In genomic region chr14:31260374-31260773, GRCm38 (mm10) we compare ENCODE assay signal across 17 mouse cellular contexts. TPM values are rescaled to one million over a fixed set of nuclear protein-coding genes. Genes with fewer than 3 reads are reported as not detected.
DNase-seq lines count a peak whose midpoint lies in the region; ATAC-seq and TF ChIP-seq lines count a peak whose summit lies in the region.
"Had no signal": no experiment of that assay in that cellular context is flagged by ENCODE, and none has a peak within 500 bp of the region (broad histone marks: within the 10 kb centered on the region; RNA-seq: fewer than 3 reads in every experiment).

No protein-coding gene starts in this region.

- peak overlapping the region; percentile 62 for H3K4me2 ChIP-seq in liver, embryonic 16.5 days (ENCODE audit: low read depth, low read length)
- no peak overlapping the region for H3K4me2 ChIP-seq in forebrain, postnatal 0 days (ENCODE audit: low read depth)
- H3K4me2 ChIP-seq in midbrain, embryonic 13.5 days (replicated peaks): no peak overlapping the region
- H3K4me2 ChIP-seq: forebrain, embryonic 15.5 days; heart, embryonic 15.5 days; limb, embryonic 12.5 days had no signal

- H3K79me2 ChIP-seq in MEL (ENCODE audit: control insufficient read depth, insufficient read depth, low read length, poor library complexity): no peaks in the 10 kb centered on the region

- 67% methylated on average over 4 of the region's 4 CpGs for WGBS in bone marrow, adult 2 months
- 17% methylated on average over 4 of the region's 4 CpGs for WGBS in liver, embryonic 16.5 days (ENCODE audit: insufficient replicate concordance)
- WGBS in forebrain, postnatal 0 days: 97% methylated on average over 4 of the region's 4 CpGs
- WGBS in midbrain, embryonic 13.5 days: 97% methylated on average over 4 of the region's 4 CpGs

- peaks cover 0 to 20% of the 10 kb centered on the region in 2 experiments for H3K36me3 ChIP-seq in MEL (ENCODE audit: control insufficient read depth in 1 of 2, insufficient read depth in 2 of 2, low read length in 2 of 2)
- peaks cover 43% of the 10 kb centered on the region for H3K36me3 ChIP-seq in liver, embryonic 16.5 days (ENCODE audit: control insufficient read depth, insufficient read depth)
- peaks cover 69% of the 10 kb centered on the region for H3K36me3 ChIP-seq in forebrain, postnatal 0 days (ENCODE audit: insufficient read depth)
- H3K36me3 ChIP-seq in midbrain, embryonic 13.5 days: peaks cover 81% of the 10 kb centered on the region

- peak; percentile 80 to 86 for TF ChIP-seq EP300 in MEL (IDR thresholded peaks at IDR 0.05; ENCODE audit: low read depth in 1 of 2, low read length in 2 of 2)

- no peak for TF ChIP-seq CTCF in MEL (IDR thresholded peaks at IDR 0.05 in 2 of 3, conservative IDR thresholded peaks at IDR 0.05 in 1 of 3; ENCODE audit: control insufficient read depth in 1 of 3, insufficient read depth in 1 of 3, low read depth in 2 of 3, low read length in 3 of 3, poor library complexity in 1 of 3, severe bottlenecking in 1 of 3)
- TF ChIP-seq CTCF in bone marrow, adult 2 months (IDR thresholded peaks at IDR 0.05; ENCODE audit: control insufficient read depth, insufficient read depth, low read length): no peak
- no peak for TF ChIP-seq CTCF in forebrain, postnatal 0 days (IDR thresholded peaks at IDR 0.05; ENCODE audit: low read depth)

- no peaks in the 10 kb centered on the region for H3K9me3 ChIP-seq in MEL (replicated peaks; ENCODE audit: insufficient read depth, low read length)
- no peaks in the 10 kb centered on the region for H3K9me3 ChIP-seq in liver, embryonic 16.5 days (replicated peaks; ENCODE audit: control insufficient read depth, low read length)
- H3K9me3 ChIP-seq in forebrain, postnatal 0 days (ENCODE audit: low read length): no peaks in the 10 kb centered on the region
- H3K9me3 ChIP-seq in midbrain, embryonic 13.5 days: no peaks in the 10 kb centered on the region
- H3K9me3 ChIP-seq: forebrain, embryonic 15.5 days; heart, embryonic 15.5 days; hindbrain, embryonic 10.5 days; limb, embryonic 12.5 days; megakaryocyte, embryonic 14.5 days had no signal

- peak; percentile 94 for DNase-seq in MEL (ENCODE audit: low read depth, low spot score)
- no peak for DNase-seq in forebrain, postnatal 0 days
- no peak for DNase-seq in frontal cortex, postnatal 10 days (ENCODE audit: low spot score in 2 of 2)
- DNase-seq: adrenal gland, adult 8-10 months; cerebellum, postnatal 14 days; thymus, postnatal 14 days had no signal

- ATAC-seq in erythroid progenitor cell, adult 5-6 weeks (replicated peaks; ENCODE audit: low FRiP score, poor library complexity, severe bottlenecking): peak; percentile 68
- ATAC-seq in liver, embryonic 16.5 days (ENCODE audit: low read depth): peak; percentile 93
- no peak for ATAC-seq in forebrain, postnatal 0 days
- no peak for ATAC-seq in midbrain, embryonic 13.5 days
- ATAC-seq: forebrain, embryonic 15.5 days; lung, postnatal 0 days had no signal

- no peaks in the 10 kb centered on the region for H3K27me3 ChIP-seq in MEL (ENCODE audit: control insufficient read depth in 1 of 2, insufficient read depth in 2 of 2, low read length in 2 of 2)
- H3K27me3 ChIP-seq in liver, embryonic 16.5 days (ENCODE audit: control insufficient read depth, insufficient read depth, low read depth, low read length): no peaks in the 10 kb centered on the region
- H3K27me3 ChIP-seq in forebrain, postnatal 0 days (ENCODE audit: insufficient read depth, low read length): no peaks in the 10 kb centered on the region
- H3K27me3 ChIP-seq in midbrain, embryonic 13.5 days: no peaks in the 10 kb centered on the region
- H3K27me3 ChIP-seq: forebrain, embryonic 15.5 days; heart, embryonic 15.5 days; limb, embryonic 12.5 days had no signal

- peak; percentile 42 to 67; a peak in 3 of 4 replicates for TF ChIP-seq POLR2A in MEL (IDR thresholded peaks at IDR 0.05; ENCODE audit: control insufficient read depth in 1 of 2, insufficient read depth in 1 of 2, low read depth in 1 of 2, low read length in 2 of 2, poor library complexity in 1 of 2)
- no peak for TF ChIP-seq POLR2A in bone marrow, adult 2 months (IDR thresholded peaks at IDR 0.05; ENCODE audit: borderline replicate concordance, control insufficient read depth, low read depth, low read length)

- H3K4me3 ChIP-seq in MEL (ENCODE audit: control insufficient read depth in 1 of 2, insufficient read depth in 1 of 2, low read depth in 2 of 2, low read length in 2 of 2): peak overlapping the region in 1 of 2 experiments; percentile 35; a peak in 2 of 4 replicates
- H3K4me3 ChIP-seq in bone marrow, adult 2 months (replicated peaks; ENCODE audit: control insufficient read depth, low read depth, low read length): no peak overlapping the region
- H3K4me3 ChIP-seq in liver, embryonic 16.5 days (ENCODE audit: low read depth, low read length): peak overlapping the region; percentile 32
- H3K4me3 ChIP-seq in forebrain, postnatal 0 days (ENCODE audit: low read depth, low read length): no peak overlapping the region
- no peak overlapping the region for H3K4me3 ChIP-seq in midbrain, embryonic 13.5 days (replicated peaks)
- H3K4me3 ChIP-seq: forebrain, embryonic 15.5 days; heart, embryonic 15.5 days; hindbrain, embryonic 10.5 days; left cerebral cortex, adult 2 months; limb, embryonic 12.5 days; megakaryocyte, embryonic 14.5 days had no signal

- peaks cover 12 to 25% of the 10 kb centered on the region in 2 experiments for H3K4me1 ChIP-seq in MEL (ENCODE audit: control insufficient read depth in 1 of 2, insufficient read depth in 2 of 2, low read length in 2 of 2)
- H3K4me1 ChIP-seq in bone marrow, adult 2 months (ENCODE audit: control insufficient read depth, insufficient read depth, low read length): 0 out of 2 replicates have a peak, but pooled peaks cover 2% of the 10 kb centered on the region
- H3K4me1 ChIP-seq in liver, embryonic 16.5 days (ENCODE audit: control insufficient read depth, low read depth, low read length): peaks cover 33% of the 10 kb centered on the region
- no peaks in the 10 kb centered on the region for H3K4me1 ChIP-seq in forebrain, postnatal 0 days (ENCODE audit: insufficient read depth)
- no peaks in the 10 kb centered on the region for H3K4me1 ChIP-seq in midbrain, embryonic 13.5 days (replicated peaks)
- H3K4me1 ChIP-seq: forebrain, embryonic 15.5 days; heart, embryonic 15.5 days; hindbrain, embryonic 10.5 days; limb, embryonic 12.5 days had no signal

- H3K27ac ChIP-seq in MEL (ENCODE audit: control insufficient read depth, low read depth, low read length): peak overlapping the region; percentile 98
- H3K27ac ChIP-seq in bone marrow, adult 2 months (ENCODE audit: control insufficient read depth, insufficient read depth, low read depth, low read length, poor library complexity): peak overlapping the region; percentile 21; the same call in 1 of the 2 replicates
- peak overlapping the region; percentile 96 for H3K27ac ChIP-seq in liver, embryonic 16.5 days (ENCODE audit: low read length)
- H3K27ac ChIP-seq in forebrain, postnatal 0 days (ENCODE audit: low read depth, low read length): no peak overlapping the region
- H3K27ac ChIP-seq in midbrain, embryonic 13.5 days: no peak overlapping the region
- H3K27ac ChIP-seq: forebrain, embryonic 15.5 days; heart, embryonic 15.5 days; hindbrain, embryonic 10.5 days; left cerebral cortex, adult 2 months; limb, embryonic 12.5 days had no signal

- no peak for TF ChIP-seq RAD21 in MEL (IDR thresholded peaks at IDR 0.05; ENCODE audit: low read depth, low read length)

- peak overlapping the region; percentile 58 for H3K9ac ChIP-seq in MEL (ENCODE audit: control insufficient read depth, low read depth, low read length, poor library complexity, severe bottlenecking)
- peak overlapping the region; percentile 52 for H3K9ac ChIP-seq in liver, embryonic 16.5 days (ENCODE audit: low read depth, low read length)
- no peak overlapping the region for H3K9ac ChIP-seq in forebrain, postnatal 0 days
- no peak overlapping the region for H3K9ac ChIP-seq in midbrain, embryonic 13.5 days (replicated peaks)
- H3K9ac ChIP-seq: forebrain, embryonic 15.5 days; heart, embryonic 15.5 days; limb, embryonic 12.5 days had no signal

RNA-seq across cellular contexts. Expression of gene Bap1, which starts 9.1 kb away (rescaled TPM):
- total RNA-seq in MEL (2012; rRNA removed): 70.1 and 85.4 TPM in 2 replicates
- polyA plus RNA-seq in MEL (2012; ENCODE audit: insufficient read depth in 1 of 2, insufficient read length in 2 of 2, low read depth in 1 of 2, low replicate concordance in 2 of 2, missing spikeins in 1 of 2): 100 to 1,000 TPM; 112 to 177 TPM
- polyA plus RNA-seq in bone marrow, adult 2 months (2011; ENCODE audit: insufficient read depth, insufficient read length, low replicate concordance, missing spikeins): 15.9 and 26.9 TPM in 2 replicates
- total RNA-seq in erythroid progenitor cell, adult 5-6 weeks (2015; ENCODE audit: low replicate concordance): 15.5 and 23.8 TPM in 2 replicates
- 42.6 and 58.7 TPM in 2 replicates for total RNA-seq in erythroid progenitor cell, adult 5-6 weeks (2017; ENCODE audit: low replicate concordance)
- 32.0 and 33.7 TPM in 2 replicates for polyA plus RNA-seq in liver, embryonic 16.5 days (2015; fragmentation: Nextera tagmentation; extraction: Ambion mirVana)
- total RNA-seq in forebrain, postnatal 0 days (2014; rRNA removed): 136 and 139 TPM in 2 replicates
- 104 and 115 TPM in 2 replicates for polyA plus RNA-seq in forebrain, postnatal 0 days (2015; fragmentation: Nextera tagmentation; extraction: Ambion mirVana)
- 127 and 133 TPM in 2 replicates for polyA plus RNA-seq in midbrain, embryonic 13.5 days (2015; fragmentation: Nextera tagmentation; extraction: Ambion mirVana)

RNA-seq across cellular contexts. Expression of gene Phf7, which starts 9.3 kb away (rescaled TPM):
- total RNA-seq in MEL (2012; rRNA removed): 6.0 and 6.7 TPM in 2 replicates
- polyA plus RNA-seq in MEL (2012; ENCODE audit: insufficient read depth in 1 of 2, insufficient read length in 2 of 2, low read depth in 1 of 2, low replicate concordance in 2 of 2, missing spikeins in 1 of 2): 1 to 10 TPM in 1 of 2 experiments, not detected in 1; 7.6 TPM
- polyA plus RNA-seq in bone marrow, adult 2 months (2011; ENCODE audit: insufficient read depth, insufficient read length, low replicate concordance, missing spikeins): 4.5 and 9.9 TPM in 2 replicates
- 2.1 and 7.2 TPM in 2 replicates for total RNA-seq in erythroid progenitor cell, adult 5-6 weeks (2015; ENCODE audit: low replicate concordance)
- 3.1 and 4.4 TPM in 2 replicates for total RNA-seq in erythroid progenitor cell, adult 5-6 weeks (2017; ENCODE audit: low replicate concordance)
- 6.1 and 6.3 TPM in 2 replicates for polyA plus RNA-seq in liver, embryonic 16.5 days (2015; fragmentation: Nextera tagmentation; extraction: Ambion mirVana)
- total RNA-seq in forebrain, postnatal 0 days (2014; rRNA removed): 7.1 and 8.6 TPM in 2 replicates
- polyA plus RNA-seq in forebrain, postnatal 0 days (2015; fragmentation: Nextera tagmentation; extraction: Ambion mirVana): 12.2 and 12.9 TPM in 2 replicates
- polyA plus RNA-seq in midbrain, embryonic 13.5 days (2015; fragmentation: Nextera tagmentation; extraction: Ambion mirVana): 12.7 and 13.2 TPM in 2 replicates

RNA-seq across cellular contexts. Expression of gene Sema3g, which starts 42.7 kb away (rescaled TPM):
- 0.03 and 0.04 TPM in 2 replicates for total RNA-seq in MEL (2012; rRNA removed)
- under 1 TPM in 1 of 2 experiments, not detected in 1; 0.25 TPM for polyA plus RNA-seq in MEL (2012; ENCODE audit: insufficient read depth in 1 of 2, insufficient read length in 2 of 2, low read depth in 1 of 2, low replicate concordance in 2 of 2, missing spikeins in 1 of 2)
- polyA plus RNA-seq in bone marrow, adult 2 months (2011; ENCODE audit: insufficient read depth, insufficient read length, low replicate concordance, missing spikeins): 1.1 and 2.7 TPM in 2 replicates
- not detected in 2 replicates for total RNA-seq in erythroid progenitor cell, adult 5-6 weeks (2015; ENCODE audit: low replicate concordance)
- not detected in 2 replicates for total RNA-seq in erythroid progenitor cell, adult 5-6 weeks (2017; ENCODE audit: low replicate concordance)
- 0.04 TPM in 2 replicates for polyA plus RNA-seq in liver, embryonic 16.5 days (2015; fragmentation: Nextera tagmentation; extraction: Ambion mirVana)
- 2.2 and 3.7 TPM in 2 replicates for total RNA-seq in forebrain, postnatal 0 days (2014; rRNA removed)
- 0.23 and 0.31 TPM in 2 replicates for polyA plus RNA-seq in forebrain, postnatal 0 days (2015; fragmentation: Nextera tagmentation; extraction: Ambion mirVana)
- 0.76 and 0.83 TPM in 2 replicates for polyA plus RNA-seq in midbrain, embryonic 13.5 days (2015; fragmentation: Nextera tagmentation; extraction: Ambion mirVana)

RNA-seq across cellular contexts. Expression of gene Nisch, which starts 43.6 kb away (rescaled TPM):
- 49.1 and 53.0 TPM in 2 replicates for total RNA-seq in MEL (2012; rRNA removed)
- 100 to 1,000 TPM in 1 of 2 experiments, not detected in 1; 154 TPM for polyA plus RNA-seq in MEL (2012; ENCODE audit: insufficient read depth in 1 of 2, insufficient read length in 2 of 2, low read depth in 1 of 2, low replicate concordance in 2 of 2, missing spikeins in 1 of 2)
- 102 and 233 TPM in 2 replicates for polyA plus RNA-seq in bone marrow, adult 2 months (2011; ENCODE audit: insufficient read depth, insufficient read length, low replicate concordance, missing spikeins)
- total RNA-seq in erythroid progenitor cell, adult 5-6 weeks (2015; ENCODE audit: low replicate concordance): 55.1 and 59.1 TPM in 2 replicates
- 48.8 and 49.1 TPM in 2 replicates for total RNA-seq in erythroid progenitor cell, adult 5-6 weeks (2017; ENCODE audit: low replicate concordance)
- polyA plus RNA-seq in liver, embryonic 16.5 days (2015; fragmentation: Nextera tagmentation; extraction: Ambion mirVana): 94.9 and 112 TPM in 2 replicates
- 211 and 300 TPM in 2 replicates for total RNA-seq in forebrain, postnatal 0 days (2014; rRNA removed)
- 148 and 199 TPM in 2 replicates for polyA plus RNA-seq in forebrain, postnatal 0 days (2015; fragmentation: Nextera tagmentation; extraction: Ambion mirVana)
- polyA plus RNA-seq in midbrain, embryonic 13.5 days (2015; fragmentation: Nextera tagmentation; extraction: Ambion mirVana): 354 and 385 TPM in 2 replicates

RNA-seq across cellular contexts. Expression of gene Tnnc1, which starts 52.3 kb away (rescaled TPM):
- not detected in 2 replicates for total RNA-seq in MEL (2012; rRNA removed)
- polyA plus RNA-seq in MEL (2012; ENCODE audit: insufficient read depth in 1 of 2, insufficient read length in 2 of 2, low read depth in 1 of 2, low replicate concordance in 2 of 2, missing spikeins in 1 of 2): under 1 TPM in 1 of 2 experiments, not detected in 1; 0.19 TPM
- 4.2 TPM in 1 of 2 replicates, not detected in the other for polyA plus RNA-seq in bone marrow, adult 2 months (2011; ENCODE audit: insufficient read depth, insufficient read length, low replicate concordance, missing spikeins)
- total RNA-seq in erythroid progenitor cell, adult 5-6 weeks (2015; ENCODE audit: low replicate concordance): not detected in 2 replicates
- not detected in 2 replicates for total RNA-seq in erythroid progenitor cell, adult 5-6 weeks (2017; ENCODE audit: low replicate concordance)
- 80.6 and 93.1 TPM in 2 replicates for polyA plus RNA-seq in liver, embryonic 16.5 days (2015; fragmentation: Nextera tagmentation; extraction: Ambion mirVana)
- total RNA-seq in forebrain, postnatal 0 days (2014; rRNA removed): 1.2 and 2.4 TPM in 2 replicates
- 2.4 and 3.0 TPM in 2 replicates for polyA plus RNA-seq in forebrain, postnatal 0 days (2015; fragmentation: Nextera tagmentation; extraction: Ambion mirVana)
- 1.1 and 1.9 TPM in 2 replicates for polyA plus RNA-seq in midbrain, embryonic 13.5 days (2015; fragmentation: Nextera tagmentation; extraction: Ambion mirVana)

Comparison
In these comparisons a context has a peak if more than half of its experiments do, and no peak if none do; other contexts are left out.
1. H3K27ac ChIP-seq: peak in MEL (single experiment), bone marrow, adult 2 months (single experiment) and liver, embryonic 16.5 days (single experiment); none in forebrain, postnatal 0 days (single experiment) and midbrain, embryonic 13.5 days (single experiment).
2. H3K9ac ChIP-seq: peak in MEL (single experiment) and liver, embryonic 16.5 days (single experiment); none in forebrain, postnatal 0 days (single experiment) and midbrain, embryonic 13.5 days (single experiment).
3. ATAC-seq: peak in erythroid progenitor cell, adult 5-6 weeks (single experiment) and liver, embryonic 16.5 days (single experiment); none in forebrain, postnatal 0 days (single experiment) and midbrain, embryonic 13.5 days (single experiment).